Mouse (Mus musculus) intestine, embryonic 15.5 days (tissue): ENCODE measurements around the gene Inka1. TPM values are rescaled to one million over a fixed set of nuclear protein-coding genes. Genes with fewer than 3 reads are reported as not detected.

Experiments used
- ATAC-seq: fragments of 200-750 bp; cut with Nextera tagmentation; 2 replicates; pipeline ENCODE4 v1.8.0; 2017; ENCODE audit warnings: moderate TSS enrichment, moderate library complexity
- H3K27ac ChIP-seq: fragments of 300-500 bp; sonication (generic); 2 replicates; pipeline ENCODE4 v1.5.1; 2015; ENCODE audit warnings: mild to moderate bottlenecking, inconsistent platforms
- H3K27me3 ChIP-seq: fragments of 300-500 bp; sonication (generic); replicated peaks from 2 replicates; pipeline ENCODE4 v1.6.1; 2015; ENCODE audit warnings: inconsistent platforms
- H3K36me3 ChIP-seq: fragments of 300-500 bp; sonication (generic); 2 replicates; pipeline ENCODE4 v1.6.1; 2015; ENCODE audit warnings: inconsistent platforms
- H3K4me1 ChIP-seq: fragments of 300-500 bp; sonication (generic); replicated peaks from 2 replicates; pipeline ENCODE4 v1.6.1; 2015; ENCODE audit warnings: inconsistent platforms
- H3K4me2 ChIP-seq: fragments of 300-500 bp; sonication (generic); replicated peaks from 2 replicates; pipeline ENCODE4 v1.6.1; 2015; ENCODE audit warnings: mild to moderate bottlenecking, inconsistent platforms
- H3K4me3 ChIP-seq: fragments of 300-500 bp; sonication (generic); replicated peaks from 2 replicates; pipeline ENCODE4 v1.5.1; 2015; ENCODE audit warnings: inconsistent platforms
- H3K9ac ChIP-seq: fragments of 300-500 bp; sonication (generic); 2 replicates; pipeline ENCODE4 v1.6.1; 2015; ENCODE audit warnings: inconsistent platforms
- H3K9me3 ChIP-seq: fragments of 300-500 bp; sonication (generic); 2 replicates; pipeline ENCODE4 v1.6.1; 2016; ENCODE audit warnings: inconsistent platforms
- WGBS: fragments of 180-500 bp; shearing (Covaris S2); methylation state at CpG from one replicate; pipeline ENCODE4 v1.1.7; 2015; 5-methylcytosine and 5-hydroxymethylcytosine counted together
- polyA plus RNA-seq: library from polyadenylated mRNA; unstranded; fragments of >200 nt; fragmentation: Nextera tagmentation; extraction: Ambion mirVana; gene quantifications from 2 replicates; pipeline ENCODE4 v1.2.1, GENCODE M21; 2015

Gene Inka1
- polyA plus RNA-seq, 1 experiment from 2014 or later = 40.3 TPM

- ATAC-seq = peak; percentile 18
- Histone ChIP-seq H3K27ac (peak overlapping the region; percentile 99), H3K4me3 (peak overlapping the region; percentile 79), H3K9me3 (no peaks in the 10 kb centered on the region), H3K27me3 (no peaks in the 10 kb centered on the region), H3K4me2 (peak overlapping the region; percentile 87), H3K9ac (peak overlapping the region; percentile 45), H3K4me1 (peaks cover 42% of the 10 kb centered on the region), H3K36me3 (no peaks in the 10 kb centered on the region)
- 24% methylated on average over 7 of the region's 7 CpGs for WGBS
Observed at GRCm38 (mm10) chr9:107981684-107982605, 3.7 kb downstream of the Inka1 start.

- Histone ChIP-seq H3K4me3 (no peak overlapping the region), H3K9me3 (no peaks in the 10 kb centered on the region), H3K36me3 (no peaks in the 10 kb centered on the region), H3K27ac (no peak overlapping the region), H3K9ac (no peak overlapping the region), H3K4me1 (peaks cover 31% of the 10 kb centered on the region), H3K27me3 (no peaks in the 10 kb centered on the region), H3K4me2 (no peak overlapping the region)
- no peak for ATAC-seq
- 84% methylated on average over 12 of the region's 12 CpGs for WGBS
Observed at GRCm38 (mm10) chr9:107978815-107979214, 6.9 kb downstream of the Inka1 start.

GRCm38 (mm10) chr9:107975399-107976386, 10.0 kb downstream of the Inka1 start, which contains the start of gene Uba7:
Gene Uba7 (plus strand): TSS chr9:107975505.
- Histone ChIP-seq H3K36me3 (0 out of 2 replicates have a peak, but pooled peaks cover under 1% of the 10 kb centered on the region), H3K9me3 (no peaks in the 10 kb centered on the region), H3K4me1 (peaks cover 9% of the 10 kb centered on the region), H3K27me3 (no peaks in the 10 kb centered on the region), H3K27ac (peak within 1 kb of the TSS; percentile 73), H3K4me3 (peak within 1 kb of the TSS; percentile 27), H3K9ac (peak within 1 kb of the TSS; percentile 42), H3K4me2 (peak within 1 kb of the TSS; percentile 56)
- WGBS = 62% methylated on average over 12 of the region's 12 CpGs
- ATAC-seq = peak; percentile 89

GRCm38 (mm10) chr9:107974491-107975171, 11.0 kb downstream of the Inka1 start:
- Histone ChIP-seq H3K4me3 (no peak overlapping the region), H3K9me3 (no peaks in the 10 kb centered on the region), H3K36me3 (peaks cover 7% of the 10 kb centered on the region; the same call in 1 of the 2 replicates), H3K27ac (peak overlapping the region; percentile 73; the same call in 1 of the 2 replicates), H3K4me1 (peaks cover 7% of the 10 kb centered on the region), H3K27me3 (no peaks in the 10 kb centered on the region), H3K4me2 (0 out of 2 replicates have a peak overlapping the region, but pooled peaks have one; percentile 56), H3K9ac (no peak overlapping the region)
- 76% methylated on average over 10 of the region's 10 CpGs for WGBS
- ATAC-seq = peak; percentile 46; the same call in 1 of the 2 replicates

GRCm38 (mm10) chr9:107971690-107972541, 13.8 kb downstream of the Inka1 start:
- ATAC-seq = peak; percentile 56; the same call in 1 of the 2 replicates
- Histone ChIP-seq H3K9ac (no peak overlapping the region), H3K4me3 (no peak overlapping the region), H3K36me3 (peaks cover 7% of the 10 kb centered on the region; the same call in 1 of the 2 replicates), H3K27ac (no peak overlapping the region), H3K9me3 (no peaks in the 10 kb centered on the region), H3K4me2 (no peak overlapping the region), H3K27me3 (no peaks in the 10 kb centered on the region), H3K4me1 (peaks cover 7% of the 10 kb centered on the region)
- 65% methylated on average over 8 of the region's 8 CpGs for WGBS

GRCm38 (mm10) chr9:107970311-107970710, 15.4 kb downstream of the Inka1 start:
- no peak for ATAC-seq
- Histone ChIP-seq H3K9me3 (no peaks in the 10 kb centered on the region), H3K27me3 (no peaks in the 10 kb centered on the region), H3K4me3 (no peak overlapping the region), H3K4me1 (peaks cover 7% of the 10 kb centered on the region; the same call in 1 of the 2 replicates), H3K9ac (no peak overlapping the region), H3K27ac (no peak overlapping the region), H3K36me3 (peaks cover 7% of the 10 kb centered on the region; the same call in 1 of the 2 replicates), H3K4me2 (no peak overlapping the region)
- WGBS = 80% methylated on average over 5 of the region's 5 CpGs

- WGBS = 89% methylated on average over 7 of the region's 7 CpGs
- Histone ChIP-seq H3K9me3 (no peaks in the 10 kb centered on the region), H3K4me3 (no peak overlapping the region), H3K27ac (no peak overlapping the region), H3K27me3 (no peaks in the 10 kb centered on the region), H3K36me3 (peaks cover 10% of the 10 kb centered on the region; the same call in 1 of the 2 replicates), H3K9ac (no peak overlapping the region), H3K4me2 (no peak overlapping the region), H3K4me1 (no peaks in the 10 kb centered on the region)
- ATAC-seq = no peak
Observed at GRCm38 (mm10) chr9:107968531-107968930, 17.1 kb downstream of the Inka1 start.

GRCm38 (mm10) chr9:107967437-107967836, 18.2 kb downstream of the Inka1 start:
- H3K9me3 ChIP-seq = no peaks in the 10 kb centered on the region
- no peak overlapping the region for H3K27ac ChIP-seq
- WGBS = 84% methylated on average over 6 of the region's 6 CpGs
- ATAC-seq = no peak
- H3K9ac ChIP-seq = no peak overlapping the region
- H3K4me2 ChIP-seq = no peak overlapping the region
- H3K4me3 ChIP-seq = no peak overlapping the region
- no peaks in the 10 kb centered on the region for H3K27me3 ChIP-seq
- peaks cover 10% of the 10 kb centered on the region; the same call in 1 of the 2 replicates for H3K36me3 ChIP-seq
- no peaks in the 10 kb centered on the region for H3K4me1 ChIP-seq

GRCm38 (mm10) chr9:107966676-107967075, 19.0 kb downstream of the Inka1 start:
- Histone ChIP-seq H3K4me3 (no peak overlapping the region), H3K9me3 (no peaks in the 10 kb centered on the region), H3K9ac (no peak overlapping the region), H3K27me3 (no peaks in the 10 kb centered on the region), H3K27ac (no peak overlapping the region; the same call in 1 of the 2 replicates), H3K4me1 (no peaks in the 10 kb centered on the region), H3K4me2 (no peak overlapping the region), H3K36me3 (peaks cover 13% of the 10 kb centered on the region; the same call in 1 of the 2 replicates)
- no peak for ATAC-seq
- 89% methylated on average over 10 of the region's 10 CpGs for WGBS

- Histone ChIP-seq H3K4me2 (no peak overlapping the region), H3K4me1 (no peaks in the 10 kb centered on the region), H3K27ac (no peak overlapping the region), H3K9ac (no peak overlapping the region), H3K4me3 (no peak overlapping the region), H3K27me3 (no peaks in the 10 kb centered on the region), H3K9me3 (no peaks in the 10 kb centered on the region), H3K36me3 (peaks cover 15% of the 10 kb centered on the region)
- WGBS = 93% methylated on average over 9 of the region's 9 CpGs
- ATAC-seq = no peak
Observed at GRCm38 (mm10) chr9:107964681-107965080, 21.0 kb downstream of the Inka1 start.

- Histone ChIP-seq H3K36me3 (peaks cover 18% of the 10 kb centered on the region), H3K9me3 (no peaks in the 10 kb centered on the region), H3K27me3 (no peaks in the 10 kb centered on the region), H3K4me3 (no peak overlapping the region), H3K4me2 (no peak overlapping the region), H3K4me1 (no peaks in the 10 kb centered on the region), H3K27ac (no peak overlapping the region), H3K9ac (no peak overlapping the region)
- peak; percentile 81 for ATAC-seq
- WGBS = 26% methylated on average over 5 of the region's 5 CpGs
Observed at GRCm38 (mm10) chr9:107963700-107964099, 22.0 kb downstream of the Inka1 start.
